Mouse (Mus musculus): Measurements from ENCODE around the gene Lce1c. TPM values are rescaled to one million over a fixed set of nuclear protein-coding genes. Genes with fewer than 3 reads are reported as not detected.

Lce1c gene
- total and polyA plus RNA-seq, 3 experiments: not detected

DNA sequence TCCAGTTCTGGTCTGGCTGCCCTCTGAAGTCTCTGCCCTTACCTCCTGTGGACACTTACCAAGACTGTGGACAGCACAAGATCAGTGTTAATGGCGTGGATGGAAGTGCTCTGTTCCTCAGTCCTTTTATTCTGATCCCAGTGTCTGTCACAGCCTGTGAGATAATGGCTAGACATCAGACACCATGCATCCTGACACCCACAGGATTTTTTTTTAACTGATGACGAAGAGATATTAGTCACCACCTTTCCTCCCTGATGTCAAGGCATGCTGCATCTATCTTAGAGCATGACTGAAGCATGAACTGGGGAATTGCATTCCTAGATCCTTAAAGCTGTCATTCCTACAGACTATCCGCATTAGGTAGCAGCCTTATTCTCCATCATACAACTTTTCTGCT is 41.2 kb downstream of the Lce1c start, which contains the start of gene Lce1f:
Gene Lce1f, minus strand, starts transcription at position 101 of the 400 bp plus-strand sequence.
- DNase-seq (ENCODE audit: low spot score) (no peak), ATAC-seq (ENCODE audit: extremely low read depth, insufficient number of reproducible peaks, low FRiP score, poor library complexity, severe bottlenecking) (no peak)
- Histone ChIP-seq H3K36me3 (replicated peaks) (no peaks in the 10 kb centered on the region), H3K9me3 (replicated peaks) (no peaks in the 10 kb centered on the region), H3K4me3 (ENCODE audit: low read depth, low read length) (no peak within 1 kb of the TSS), H3K4me1 (ENCODE audit: insufficient read depth, low read depth, low read length) (no peaks in the 10 kb centered on the region), H3K27me3 (ENCODE audit: insufficient read depth, low read length) (no peaks in the 10 kb centered on the region)
- TF ChIP-seq CTCF (IDR thresholded peaks at IDR 0.05; ENCODE audit: low read depth, low read length): no peak
- no peak for TF ChIP-seq TAL1 (conservative IDR thresholded peaks at IDR 0.05; ENCODE audit: low read depth, low read length)
- TF ChIP-seq GATA2 (IDR thresholded peaks at IDR 0.05; ENCODE audit: borderline replicate concordance, low read depth, low read length): no peak
- no peak for TF ChIP-seq POLR2AphosphoS5 (IDR thresholded peaks at IDR 0.05; ENCODE audit: insufficient replicate concordance, low read depth, low read length)
- TF ChIP-seq GATA1 (IDR thresholded peaks at IDR 0.05; ENCODE audit: borderline replicate concordance, low read length): no peak

DNA sequence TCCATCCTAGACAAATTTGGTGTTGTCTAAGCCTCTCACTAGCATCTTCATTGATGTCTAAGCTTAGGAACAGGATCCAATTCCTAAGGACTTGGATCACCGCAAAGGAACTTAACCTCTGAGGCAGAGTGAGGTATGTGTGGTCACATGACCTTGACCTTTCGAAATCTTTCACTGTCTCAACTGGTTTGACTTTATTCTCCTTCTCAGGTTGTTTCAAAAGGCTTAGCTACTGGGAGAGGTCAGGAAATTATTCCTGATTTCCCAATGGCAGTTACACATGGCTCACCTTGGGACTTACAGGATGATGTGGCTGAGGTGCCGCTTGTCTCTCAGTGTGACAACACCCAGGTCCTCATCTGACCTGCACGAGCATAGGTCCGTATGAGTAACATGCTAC is 43.6 kb downstream of the Lce1c start:
- H3K4me1 ChIP-seq (ENCODE audit: insufficient read depth, low read depth, low read length): no peaks in the 10 kb centered on the region
- TF ChIP-seq CTCF (IDR thresholded peaks at IDR 0.05; ENCODE audit: low read depth, low read length): no peak
- TF ChIP-seq GATA2 (IDR thresholded peaks at IDR 0.05; ENCODE audit: borderline replicate concordance, low read depth, low read length): no peak
- TF ChIP-seq GATA1 (IDR thresholded peaks at IDR 0.05; ENCODE audit: borderline replicate concordance, low read length): no peak
- TF ChIP-seq POLR2AphosphoS5 (IDR thresholded peaks at IDR 0.05; ENCODE audit: insufficient replicate concordance, low read depth, low read length): no peak
- no peak for TF ChIP-seq TAL1 (conservative IDR thresholded peaks at IDR 0.05; ENCODE audit: low read depth, low read length)
- ATAC-seq (ENCODE audit: extremely low read depth, insufficient number of reproducible peaks, low FRiP score, poor library complexity, severe bottlenecking) (no peak), DNase-seq (ENCODE audit: low spot score) (no peak)
- H3K9me3 ChIP-seq (replicated peaks): no peaks in the 10 kb centered on the region
- no peak overlapping the region for H3K4me3 ChIP-seq (ENCODE audit: low read depth, low read length)
- no peaks in the 10 kb centered on the region for H3K27me3 ChIP-seq (ENCODE audit: insufficient read depth, low read length)
- no peaks in the 10 kb centered on the region for H3K36me3 ChIP-seq (replicated peaks)

Other genes with a start within 250 kb of the Lce1c start
Only the 20 nearest of the 27 such genes appear.
- not detected in 2 replicates for gene Sprr4, start 178.8 kb upstream of the Lce1c start, total RNA-seq (2014; fragmentation: Nextera tagmentation)
- not detected in 2 replicates for gene Sprr4, start 178.8 kb upstream of the Lce1c start, total RNA-seq (2017)
- gene Sprr4, start 178.8 kb upstream of the Lce1c start, polyA plus RNA-seq (2012): not detected in 2 replicates
- not detected in 2 replicates for gene 2310046K23Rik, start 144.7 kb upstream of the Lce1c start, total RNA-seq (2014; fragmentation: Nextera tagmentation)
- not detected in 2 replicates for gene 2310046K23Rik, start 144.7 kb upstream of the Lce1c start, total RNA-seq (2017)
- gene 2310046K23Rik, start 144.7 kb upstream of the Lce1c start, polyA plus RNA-seq (2012): not detected in 2 replicates
- gene Ivl, start 105.5 kb upstream of the Lce1c start, total RNA-seq (2014; fragmentation: Nextera tagmentation): not detected in 2 replicates
- gene Ivl, start 105.5 kb upstream of the Lce1c start, total RNA-seq (2017): 0.11 TPM in 1 of 2 replicates, not detected in the other
- not detected in 2 replicates for gene Ivl, start 105.5 kb upstream of the Lce1c start, polyA plus RNA-seq (2012)
- gene Smcp, start 90.2 kb upstream of the Lce1c start, total RNA-seq (2014; fragmentation: Nextera tagmentation): not detected in 2 replicates
- not detected in 2 replicates for gene Smcp, start 90.2 kb upstream of the Lce1c start, total RNA-seq (2017)
- gene Smcp, start 90.2 kb upstream of the Lce1c start, polyA plus RNA-seq (2012): not detected in 2 replicates
- not detected in 2 replicates for gene 2210017I01Rik, start 71.8 kb upstream of the Lce1c start, total RNA-seq (2014; fragmentation: Nextera tagmentation)
- gene 2210017I01Rik, start 71.8 kb upstream of the Lce1c start, total RNA-seq (2017): not detected in 2 replicates
- gene 2210017I01Rik, start 71.8 kb upstream of the Lce1c start, polyA plus RNA-seq (2012): not detected in 2 replicates
- gene Lce6a, start 57.6 kb upstream of the Lce1c start, total RNA-seq (2014; fragmentation: Nextera tagmentation): not detected in 2 replicates
- gene Lce6a, start 57.6 kb upstream of the Lce1c start, total RNA-seq (2017): not detected in 2 replicates
- not detected in 2 replicates for gene Lce6a, start 57.6 kb upstream of the Lce1c start, polyA plus RNA-seq (2012)
- not detected in 2 replicates for gene Lce1a1, start 30.9 kb upstream of the Lce1c start, total RNA-seq (2014; fragmentation: Nextera tagmentation)
- 0.29 TPM in 1 of 2 replicates, not detected in the other for gene Lce1a1, start 30.9 kb upstream of the Lce1c start, total RNA-seq (2017)
- not detected in 2 replicates for gene Lce1a1, start 30.9 kb upstream of the Lce1c start, polyA plus RNA-seq (2012)
- gene Lce1b, start 22.3 kb upstream of the Lce1c start, total RNA-seq (2014; fragmentation: Nextera tagmentation): not detected in 2 replicates
- not detected in 2 replicates for gene Lce1b, start 22.3 kb upstream of the Lce1c start, total RNA-seq (2017)
- gene Lce1b, start 22.3 kb upstream of the Lce1c start, polyA plus RNA-seq (2012): not detected in 2 replicates
- not detected in 2 replicates for gene Lce1a2, start 8.9 kb upstream of the Lce1c start, total RNA-seq (2014; fragmentation: Nextera tagmentation)
- not detected in 2 replicates for gene Lce1a2, start 8.9 kb upstream of the Lce1c start, total RNA-seq (2017)
- gene Lce1a2, start 8.9 kb upstream of the Lce1c start, polyA plus RNA-seq (2012): not detected in 2 replicates
- gene Lce1d, start 8.0 kb downstream of the Lce1c start, total RNA-seq (2014; fragmentation: Nextera tagmentation): not detected in 2 replicates
- gene Lce1d, start 8.0 kb downstream of the Lce1c start, total RNA-seq (2017): not detected in 2 replicates
- not detected in 2 replicates for gene Lce1d, start 8.0 kb downstream of the Lce1c start, polyA plus RNA-seq (2012)
- gene Lce1e, start 29.8 kb downstream of the Lce1c start, total RNA-seq (2014; fragmentation: Nextera tagmentation): not detected in 2 replicates
- not detected in 2 replicates for gene Lce1e, start 29.8 kb downstream of the Lce1c start, total RNA-seq (2017)
- gene Lce1e, start 29.8 kb downstream of the Lce1c start, polyA plus RNA-seq (2012): not detected in 2 replicates
- not detected in 2 replicates for gene Lce1f, start 41.1 kb downstream of the Lce1c start, total RNA-seq (2014; fragmentation: Nextera tagmentation)
- gene Lce1f, start 41.1 kb downstream of the Lce1c start, total RNA-seq (2017): not detected in 2 replicates
- not detected in 2 replicates for gene Lce1f, start 41.1 kb downstream of the Lce1c start, polyA plus RNA-seq (2012)
- gene Gm38119, start 59.8 kb downstream of the Lce1c start, total RNA-seq (2014; fragmentation: Nextera tagmentation): not detected in 2 replicates
- not detected in 2 replicates for gene Gm38119, start 59.8 kb downstream of the Lce1c start, total RNA-seq (2017)
- not detected in 2 replicates for gene Gm38119, start 59.8 kb downstream of the Lce1c start, polyA plus RNA-seq (2012)
- not detected in 2 replicates for gene Lce1g, start 73.1 kb downstream of the Lce1c start, total RNA-seq (2014; fragmentation: Nextera tagmentation)
- gene Lce1g, start 73.1 kb downstream of the Lce1c start, total RNA-seq (2017): not detected in 2 replicates
- not detected in 2 replicates for gene Lce1g, start 73.1 kb downstream of the Lce1c start, polyA plus RNA-seq (2012)
- not detected in 2 replicates for gene Lce1h, start 85.8 kb downstream of the Lce1c start, total RNA-seq (2014; fragmentation: Nextera tagmentation)
- not detected in 2 replicates for gene Lce1h, start 85.8 kb downstream of the Lce1c start, total RNA-seq (2017)
- gene Lce1h, start 85.8 kb downstream of the Lce1c start, polyA plus RNA-seq (2012): not detected in 2 replicates
- not detected in 2 replicates for gene Lce1i, start 99.7 kb downstream of the Lce1c start, total RNA-seq (2014; fragmentation: Nextera tagmentation)
- gene Lce1i, start 99.7 kb downstream of the Lce1c start, total RNA-seq (2017): not detected in 2 replicates
- gene Lce1i, start 99.7 kb downstream of the Lce1c start, polyA plus RNA-seq (2012): not detected in 2 replicates
- not detected in 2 replicates for gene Lce1j, start 111.3 kb downstream of the Lce1c start, total RNA-seq (2014; fragmentation: Nextera tagmentation)
- gene Lce1j, start 111.3 kb downstream of the Lce1c start, total RNA-seq (2017): not detected in 2 replicates
- gene Lce1j, start 111.3 kb downstream of the Lce1c start, polyA plus RNA-seq (2012): not detected in 2 replicates
- gene Lce1k, start 128.6 kb downstream of the Lce1c start, total RNA-seq (2014; fragmentation: Nextera tagmentation): not detected in 2 replicates
- not detected in 2 replicates for gene Lce1k, start 128.6 kb downstream of the Lce1c start, total RNA-seq (2017)
- gene Lce1k, start 128.6 kb downstream of the Lce1c start, polyA plus RNA-seq (2012): not detected in 2 replicates
- gene Kprp, start 148.0 kb downstream of the Lce1c start, total RNA-seq (2014; fragmentation: Nextera tagmentation): not detected in 2 replicates
- 0.05 and 0.06 TPM in 2 replicates for gene Kprp, start 148.0 kb downstream of the Lce1c start, total RNA-seq (2017)
- not detected in 2 replicates for gene Kprp, start 148.0 kb downstream of the Lce1c start, polyA plus RNA-seq (2012)
- not detected in 2 replicates for gene Lce1l, start 172.0 kb downstream of the Lce1c start, total RNA-seq (2014; fragmentation: Nextera tagmentation)
- gene Lce1l, start 172.0 kb downstream of the Lce1c start, total RNA-seq (2017): not detected in 2 replicates
- not detected in 2 replicates for gene Lce1l, start 172.0 kb downstream of the Lce1c start, polyA plus RNA-seq (2012)

Measured in G1E (cell line).